Mouse (Mus musculus) common myeloid progenitor, adult 5-6 weeks (primary cell): ENCODE results near the gene Olfr1161. TPM values are rescaled to one million over a fixed set of nuclear protein-coding genes. Genes with fewer than 3 reads are reported as not detected.
"Not testable (repeated sequence)": the region's sequence is repeated elsewhere in the genome, so short reads cannot be mapped to it uniquely, and the experiment has no call there.

ENCODE experiments used
- ATAC-seq: replicated peaks from 2 replicates; pipeline ENCODE4 v1.8.0; 2016; ENCODE audit warnings: low read depth, mild to moderate bottlenecking, moderate TSS enrichment, inconsistent platforms; ENCODE audit not compliant: poor library complexity, severe bottlenecking
- total RNA-seq: library from RNA; stranded (forward); fragments of 200-1000, 187-1606 nt; gene quantifications from 2 replicates; pipeline ENCODE4 v1.2.3, GENCODE M21; 2017

Olfr1161 gene
- total RNA-seq, result not detected in 2 replicates

DNA sequence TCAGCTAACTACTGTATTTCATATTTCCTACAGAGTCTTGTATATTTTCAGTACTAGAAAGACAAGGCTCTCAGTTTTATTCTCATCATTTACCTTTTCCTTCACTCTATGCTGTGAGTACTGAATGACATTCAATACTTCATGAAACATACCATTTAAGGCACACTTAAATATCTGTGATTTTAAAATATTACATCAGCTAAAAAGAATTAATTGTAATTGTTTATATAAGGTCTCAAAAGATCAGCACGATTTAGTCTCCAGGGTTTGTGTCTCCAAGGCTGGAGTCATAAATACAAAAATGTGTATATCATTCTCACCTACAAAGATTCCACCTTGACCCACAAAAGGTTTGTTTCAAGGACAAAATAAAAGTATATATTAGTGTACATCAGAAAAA is at the start of gene Olfr1161:
Gene Olfr1161 (plus strand): TSS at position 301 of the 400 bp plus-strand sequence.
- ATAC-seq, result not testable (repeated sequence)

GRCm38 (mm10) chr2:87974563-87974962 is 48.0 kb upstream of the Olfr1161 start, which contains the start of gene Olfr74:
TSS of gene Olfr74 (minus strand) at chr2:87974663.
- ATAC-seq, result no peak

DNA sequence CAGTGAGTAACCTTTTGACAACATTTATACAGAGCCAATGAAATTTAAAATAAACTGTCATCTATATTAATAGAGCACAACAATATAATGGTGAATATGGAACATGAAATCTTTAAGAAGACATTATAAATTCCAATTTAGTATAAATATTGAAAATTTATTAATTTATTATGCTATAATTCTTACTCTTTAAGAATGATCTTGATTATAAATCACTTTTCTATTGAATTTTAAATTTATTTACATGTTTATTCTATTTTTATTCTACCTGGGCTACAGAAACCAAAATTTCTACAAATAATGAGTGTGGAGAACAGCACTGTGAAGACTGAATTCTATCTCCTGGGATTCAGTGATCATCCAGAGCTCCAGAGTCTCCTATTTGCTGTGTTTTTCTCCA is 32.8 kb upstream of the Olfr1161 start, which contains the start of gene Olfr1158:
Gene Olfr1158 (plus strand): TSS at position 301 of the 400 bp plus-strand sequence.
- ATAC-seq, result no peak

DNA sequence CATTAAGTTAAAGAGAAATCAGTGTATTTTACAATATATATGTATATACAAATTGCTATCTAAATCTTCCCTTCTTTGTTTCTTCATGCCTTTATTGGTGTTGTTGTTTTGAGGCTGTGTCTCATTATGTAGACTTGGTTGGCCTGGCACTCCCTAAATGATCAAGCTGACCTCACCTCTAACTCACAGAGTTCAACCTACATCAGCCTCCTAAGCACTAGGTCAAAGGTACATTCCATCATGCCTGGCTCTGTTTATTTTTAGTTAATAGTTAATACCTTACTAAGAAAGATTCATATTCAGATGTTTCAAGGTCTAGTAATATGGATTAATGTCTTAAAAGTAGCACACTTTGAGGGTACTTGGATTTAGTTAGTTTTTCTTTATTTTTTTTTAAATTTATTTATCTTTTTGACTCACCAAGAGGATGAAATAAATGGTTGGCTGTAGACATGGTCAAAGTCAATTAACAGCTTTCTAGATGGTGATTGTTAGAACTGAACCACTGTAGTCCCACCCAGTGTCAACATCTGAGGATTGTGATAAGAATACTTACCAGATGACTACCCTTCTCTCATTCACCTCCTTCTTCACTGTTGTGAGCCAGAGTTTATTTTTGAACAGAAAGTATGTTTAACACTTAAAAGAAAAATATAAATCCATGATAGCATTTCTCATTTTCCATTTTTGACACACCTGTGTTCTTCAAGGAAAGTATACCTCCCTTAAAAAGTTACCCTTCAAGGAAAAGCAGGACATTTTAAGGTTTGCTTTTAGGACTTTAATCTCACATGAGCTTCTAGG is 14.9 kb upstream of the Olfr1161 start, which contains the start of gene Olfr1160:
Gene Olfr1160 (minus strand): TSS at position 754 of the 804 bp plus-strand sequence.
- no peak for ATAC-seq

GRCm38 (mm10) chr2:88037599-88037998 is 15.0 kb downstream of the Olfr1161 start, which contains the start of gene Olfr73:
TSS of gene Olfr73 (minus strand) at chr2:88037699.
- no peak for ATAC-seq

DNA sequence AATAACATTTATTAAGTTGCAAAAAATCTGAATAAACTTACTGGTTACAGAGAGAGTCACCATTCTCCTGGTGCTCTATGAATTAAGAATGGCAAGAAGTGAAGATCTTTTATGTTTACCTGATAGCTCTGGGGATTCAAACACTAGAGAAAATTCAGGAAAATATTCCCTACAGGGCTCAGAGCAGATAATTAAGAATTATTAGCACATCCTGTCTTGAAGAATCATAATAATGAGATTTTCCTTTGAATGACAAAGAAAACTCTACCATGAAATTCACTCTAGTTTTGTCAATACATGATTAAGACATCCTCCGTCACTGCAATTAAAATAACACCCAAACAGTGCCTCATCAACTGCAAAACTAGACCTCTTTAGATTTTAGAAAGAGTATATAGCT is 28.5 kb downstream of the Olfr1161 start, which contains the start of gene Olfr1162:
Gene Olfr1162 (minus strand): TSS at position 101 of the 400 bp plus-strand sequence.
- ATAC-seq, result no peak

DNA sequence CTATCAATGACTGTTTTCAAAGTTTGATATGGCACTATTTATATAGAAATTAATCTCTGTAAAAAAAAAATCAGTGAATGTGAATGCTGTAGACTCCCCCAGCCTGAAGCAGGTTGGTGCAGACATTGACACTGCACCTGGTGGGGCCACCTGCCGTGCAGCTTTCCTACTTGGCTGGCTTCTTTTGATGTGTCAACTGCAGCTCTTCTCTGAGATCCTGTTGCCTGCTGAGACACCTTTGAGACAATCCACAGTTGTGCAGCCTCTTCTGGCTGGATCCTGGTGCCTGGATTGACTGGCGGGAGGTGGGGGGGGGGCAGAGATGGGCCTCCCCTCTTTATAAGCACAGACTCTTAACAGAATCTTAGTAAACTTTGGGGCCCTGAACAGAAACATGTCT is 41.0 kb downstream of the Olfr1161 start:
- no peak for ATAC-seq

GRCm38 (mm10) chr2:88071730-88072129 is 49.2 kb downstream of the Olfr1161 start, which contains the start of gene Olfr1163:
TSS of gene Olfr1163 (minus strand) at chr2:88071830.
- ATAC-seq, result no peak

Other genes with a start within 250 kb of the Olfr1161 start
- not detected in 2 replicates for gene Olfr152, start 243.3 kb upstream of the Olfr1161 start, total RNA-seq
- not detected in 2 replicates for gene Olfr1143, start 222.2 kb upstream of the Olfr1161 start, total RNA-seq
- not detected in 2 replicates for gene Olfr1145, start 213.0 kb upstream of the Olfr1161 start, total RNA-seq
- not detected in 2 replicates for gene Olfr1148, start 192.2 kb upstream of the Olfr1161 start, total RNA-seq
- gene Olfr1150-ps1, start 178.8 kb upstream of the Olfr1161 start, total RNA-seq, result not detected in 2 replicates
- not detected in 2 replicates for gene Olfr1151, start 166.9 kb upstream of the Olfr1161 start, total RNA-seq
- not detected in 2 replicates for gene Olfr1152, start 156.3 kb upstream of the Olfr1161 start, total RNA-seq
- gene Olfr1153, start 127.8 kb upstream of the Olfr1161 start, total RNA-seq, result not detected in 2 replicates
- gene Olfr1154, start 117.6 kb upstream of the Olfr1161 start, total RNA-seq, result not detected in 2 replicates
- gene Olfr1155, start 77.6 kb upstream of the Olfr1161 start, total RNA-seq, result not detected in 2 replicates
- not detected in 2 replicates for gene Olfr1156, start 69.7 kb upstream of the Olfr1161 start, total RNA-seq
- gene Olfr1157, start 54.5 kb upstream of the Olfr1161 start, total RNA-seq, result not detected in 2 replicates
- not detected in 2 replicates for gene Olfr74, start 48.1 kb upstream of the Olfr1161 start, total RNA-seq
- not detected in 2 replicates for gene Olfr1158, start 32.7 kb upstream of the Olfr1161 start, total RNA-seq
- not detected in 2 replicates for gene Olfr1160, start 14.5 kb upstream of the Olfr1161 start, total RNA-seq
- not detected in 2 replicates for gene Olfr73, start 14.9 kb downstream of the Olfr1161 start, total RNA-seq
- gene Olfr1162, start 28.4 kb downstream of the Olfr1161 start, total RNA-seq, result not detected in 2 replicates
- gene Olfr1163, start 49.1 kb downstream of the Olfr1161 start, total RNA-seq, result not detected in 2 replicates
- gene Olfr1164, start 71.2 kb downstream of the Olfr1161 start, total RNA-seq, result not detected in 2 replicates
- not detected in 2 replicates for gene Olfr1166, start 105.5 kb downstream of the Olfr1161 start, total RNA-seq
- not detected in 2 replicates for gene Olfr1167, start 132.4 kb downstream of the Olfr1161 start, total RNA-seq
- gene Olfr1168, start 159.1 kb downstream of the Olfr1161 start, total RNA-seq, result not detected in 2 replicates
- gene Olfr1170, start 205.6 kb downstream of the Olfr1161 start, total RNA-seq, result not detected in 2 replicates